Mouse (Mus musculus) midbrain, embryonic 13.5 days (tissue): ENCODE results near the gene Kmt2d. TPM values are rescaled to one million over a fixed set of nuclear protein-coding genes. Genes with fewer than 3 reads are reported as not detected.

Experiments used
- ATAC-seq: fragments of 200-750 bp; cut with Nextera tagmentation; 2 replicates; pipeline ENCODE4 v1.8.0; 2017; ENCODE audit warnings: mild to moderate bottlenecking, moderate TSS enrichment, moderate library complexity
- H3K27ac ChIP-seq: fragments of 300-500 bp; sonication (generic); 2 replicates; pipeline ENCODE4 v1.5.1; 2015; ENCODE audit warnings: inconsistent platforms, mild to moderate bottlenecking, moderate library complexity
- H3K27me3 ChIP-seq: fragments of 300-500 bp; sonication (generic); 2 replicates; pipeline ENCODE4 v1.6.1; 2015; ENCODE audit warnings: mild to moderate bottlenecking, inconsistent platforms
- H3K36me3 ChIP-seq: fragments of 300-500 bp; sonication (generic); 2 replicates; pipeline ENCODE4 v1.6.1; 2015; ENCODE audit warnings: mild to moderate bottlenecking, inconsistent platforms
- H3K4me1 ChIP-seq: fragments of 300-500 bp; sonication (generic); replicated peaks from 2 replicates; pipeline ENCODE4 v1.6.1; 2015; ENCODE audit warnings: inconsistent platforms
- H3K4me2 ChIP-seq: fragments of 300-500 bp; sonication (generic); replicated peaks from 2 replicates; pipeline ENCODE4 v1.6.1; 2015; ENCODE audit warnings: moderate library complexity, mild to moderate bottlenecking, inconsistent platforms
- H3K4me3 ChIP-seq: fragments of 300-500 bp; sonication (generic); replicated peaks from 2 replicates; pipeline ENCODE4 v1.5.1; 2015; ENCODE audit warnings: mild to moderate bottlenecking, inconsistent platforms
- H3K9ac ChIP-seq: fragments of 300-500 bp; sonication (generic); replicated peaks from 2 replicates; pipeline ENCODE4 v1.6.1; 2015; ENCODE audit warnings: mild to moderate bottlenecking, inconsistent platforms
- H3K9me3 ChIP-seq: fragments of 300-500 bp; sonication (generic); 2 replicates; pipeline ENCODE4 v1.6.1; 2016; ENCODE audit warnings: mild to moderate bottlenecking, inconsistent platforms
- WGBS: fragments of 180-500 bp; shearing (Covaris S2); methylation state at CpG from one replicate; pipeline ENCODE4 v1.1.7; 2015; 5-methylcytosine and 5-hydroxymethylcytosine counted together
- polyA plus RNA-seq: library from polyadenylated mRNA; unstranded; fragments of >200 nt; fragmentation: Nextera tagmentation; extraction: Ambion mirVana; gene quantifications from 2 replicates; pipeline ENCODE4 v1.2.1, GENCODE M21; 2015

The Kmt2d gene
- polyA plus RNA-seq, 1 experiment from 2014 or later, result 13.9 TPM

DNA sequence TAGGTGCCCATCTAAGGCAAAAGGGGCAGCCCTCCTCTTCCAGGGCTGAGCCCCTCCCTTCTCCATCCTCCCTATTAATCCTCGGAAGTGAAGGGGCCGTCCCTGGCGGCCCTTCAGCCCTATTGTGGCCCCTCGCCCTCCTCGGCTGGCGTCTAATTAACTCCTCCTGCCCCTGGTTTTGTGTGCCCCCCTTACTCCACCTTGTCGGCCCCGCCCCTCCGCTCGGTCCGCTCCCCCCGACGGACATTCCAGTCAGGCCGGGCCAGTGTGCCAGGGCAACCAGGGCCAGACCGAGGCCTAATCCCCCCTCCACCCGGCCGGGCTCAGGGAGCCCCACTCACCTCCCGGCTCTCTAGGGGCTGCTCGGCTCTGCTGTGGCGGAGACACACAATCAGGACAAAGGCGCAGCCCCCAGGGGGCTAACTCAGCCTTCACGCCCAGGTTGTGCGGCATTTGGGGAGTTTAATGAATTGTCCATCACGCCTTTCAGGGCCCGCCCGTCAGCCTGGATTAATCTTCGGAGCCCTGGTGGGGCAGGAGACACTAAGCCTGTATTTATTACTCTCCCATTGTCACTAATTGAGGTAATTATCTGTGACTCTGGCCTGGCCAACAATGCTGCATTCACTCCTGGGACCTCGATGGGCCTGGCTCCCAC lies 73.0 kb downstream of the Kmt2d start:
- Histone ChIP-seq H3K4me3 (no peak overlapping the region), H3K9me3 (no peaks in the 10 kb centered on the region), H3K4me2 (peak overlapping the region; percentile 11), H3K27ac (peak overlapping the region; percentile 52), H3K36me3 (no peaks in the 10 kb centered on the region), H3K4me1 (peaks cover 32% of the 10 kb centered on the region), H3K27me3 (peaks cover 97% of the 10 kb centered on the region), H3K9ac (no peak overlapping the region)
- WGBS, result under 1% methylated on average over 28 of the region's 28 CpGs
- ATAC-seq, result peak; percentile 96

DNA sequence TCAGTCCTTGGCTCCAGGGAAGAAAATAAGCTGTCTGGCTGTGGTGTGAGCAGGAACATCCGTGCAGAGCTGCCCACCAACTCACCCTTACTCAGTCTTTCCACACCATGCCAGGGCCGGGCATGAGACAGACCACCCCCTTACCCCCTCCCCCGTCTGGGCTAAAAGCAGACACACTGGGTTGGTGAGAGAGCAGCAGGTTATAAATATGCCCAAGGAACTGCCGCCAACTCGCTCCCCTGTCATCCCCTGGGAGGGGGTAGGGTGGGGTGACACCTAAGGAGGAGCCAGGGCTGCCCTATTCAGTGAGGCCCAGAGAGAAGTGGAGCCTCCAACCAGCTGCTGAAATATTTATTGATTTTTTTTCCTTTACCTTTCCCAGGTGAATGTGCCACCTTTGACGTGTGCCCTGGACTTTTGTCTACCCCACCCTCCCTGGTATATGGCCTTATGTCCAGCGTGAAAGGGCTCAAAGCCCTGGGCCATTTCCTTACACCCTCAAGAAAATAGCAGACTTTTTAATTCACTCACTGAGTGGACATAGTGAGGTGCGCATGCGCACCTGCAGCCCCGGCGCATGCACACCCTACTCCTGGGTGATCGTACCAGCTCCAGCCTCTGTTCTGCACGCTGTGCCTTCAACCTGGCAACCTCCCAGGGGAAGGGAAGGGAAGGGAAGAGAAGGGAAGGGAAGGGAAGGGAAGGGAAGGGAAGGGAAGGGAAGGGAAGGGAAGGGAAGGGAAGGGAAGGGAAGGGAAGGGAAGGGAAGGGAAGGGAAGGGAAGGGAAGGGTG lies 74.0 kb downstream of the Kmt2d start:
- no peak overlapping the region for H3K27ac ChIP-seq
- no peak overlapping the region for H3K9ac ChIP-seq
- no peaks in the 10 kb centered on the region for H3K9me3 ChIP-seq
- H3K27me3 ChIP-seq, result peaks cover 97% of the 10 kb centered on the region
- H3K4me2 ChIP-seq, result 0 out of 2 replicates have a peak overlapping the region, but pooled peaks have one; percentile 5
- ATAC-seq, result no peak
- no peak overlapping the region for H3K4me3 ChIP-seq
- H3K36me3 ChIP-seq, result no peaks in the 10 kb centered on the region
- 3% methylated on average over 13 of the region's 13 CpGs for WGBS
- H3K4me1 ChIP-seq, result peaks cover 41% of the 10 kb centered on the region

DNA sequence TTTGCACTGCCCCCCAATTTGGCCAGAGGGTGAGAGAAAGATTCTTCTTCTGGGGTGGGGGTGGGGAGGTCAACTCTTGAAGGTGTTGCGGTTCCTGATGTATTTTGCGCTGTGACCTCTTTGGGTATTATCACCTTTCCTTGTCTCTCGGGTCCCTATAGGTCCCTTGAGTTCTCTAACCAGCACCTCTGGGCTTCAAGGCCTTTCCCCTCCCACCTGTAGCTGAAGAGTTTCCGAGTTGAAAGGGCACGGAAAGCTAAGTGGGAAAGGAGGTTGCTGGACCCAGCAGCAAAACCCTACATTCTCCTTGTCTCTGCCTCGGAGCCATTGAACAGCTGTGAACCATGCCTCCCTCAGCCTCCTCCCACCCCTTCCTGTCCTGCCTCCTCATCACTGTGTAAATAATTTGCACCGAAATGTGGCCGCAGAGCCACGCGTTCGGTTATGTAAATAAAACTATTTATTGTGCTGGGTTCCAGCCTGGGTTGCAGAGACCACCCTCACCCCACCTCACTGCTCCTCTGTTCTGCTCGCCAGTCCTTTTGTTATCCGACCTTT lies 77.8 kb downstream of the Kmt2d start:
- no peak overlapping the region for H3K9ac ChIP-seq
- H3K36me3 ChIP-seq, result no peaks in the 10 kb centered on the region
- peak overlapping the region; percentile 35 for H3K4me3 ChIP-seq
- peaks cover 53% of the 10 kb centered on the region for H3K4me1 ChIP-seq
- H3K27me3 ChIP-seq, result peaks cover 97% of the 10 kb centered on the region
- no peak overlapping the region for H3K27ac ChIP-seq
- peak overlapping the region; percentile 53 for H3K4me2 ChIP-seq
- WGBS, result 5% methylated on average over 13 of the region's 13 CpGs
- no peaks in the 10 kb centered on the region for H3K9me3 ChIP-seq
- no peak for ATAC-seq

DNA sequence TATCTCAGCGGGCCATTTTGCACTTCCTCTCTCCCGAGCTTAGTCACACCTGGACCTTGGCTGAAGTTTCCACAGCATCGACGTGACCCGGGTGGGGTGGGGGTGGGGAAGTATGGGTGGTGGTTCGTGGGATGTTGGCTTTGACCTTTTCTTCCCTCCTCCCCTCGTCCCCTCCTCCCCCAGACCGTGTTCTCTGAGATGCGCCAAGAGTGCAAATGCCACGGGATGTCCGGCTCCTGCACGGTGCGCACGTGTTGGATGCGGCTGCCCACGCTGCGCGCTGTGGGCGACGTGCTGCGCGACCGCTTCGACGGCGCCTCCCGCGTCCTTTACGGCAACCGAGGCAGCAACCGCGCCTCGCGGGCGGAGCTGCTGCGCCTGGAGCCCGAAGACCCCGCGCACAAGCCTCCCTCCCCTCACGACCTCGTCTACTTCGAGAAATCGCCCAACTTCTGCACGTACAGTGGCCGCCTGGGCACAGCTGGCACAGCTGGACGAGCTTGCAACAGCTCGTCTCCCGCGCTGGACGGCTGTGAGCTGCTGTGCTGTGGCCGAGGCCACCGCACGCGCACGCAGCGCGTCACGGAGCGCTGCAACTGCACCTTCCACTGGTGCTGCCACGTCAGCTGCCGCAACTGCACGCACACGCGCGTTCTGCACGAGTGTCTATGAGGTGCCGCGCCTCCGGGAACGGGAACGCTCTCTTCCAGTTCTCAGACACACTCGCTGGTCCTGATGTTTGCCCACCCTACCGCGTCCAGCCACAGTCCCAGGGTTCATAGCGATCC lies 78.6 kb downstream of the Kmt2d start:
- Histone ChIP-seq H3K36me3 (no peaks in the 10 kb centered on the region), H3K9ac (peak overlapping the region; percentile 48; the same call in 1 of the 2 replicates), H3K9me3 (no peaks in the 10 kb centered on the region), H3K27me3 (peaks cover 97% of the 10 kb centered on the region), H3K4me3 (peak overlapping the region; percentile 35), H3K4me1 (peaks cover 46% of the 10 kb centered on the region), H3K4me2 (peak overlapping the region; percentile 53), H3K27ac (no peak overlapping the region)
- WGBS, result 2% methylated on average over 75 of the region's 75 CpGs
- no peak for ATAC-seq

DNA sequence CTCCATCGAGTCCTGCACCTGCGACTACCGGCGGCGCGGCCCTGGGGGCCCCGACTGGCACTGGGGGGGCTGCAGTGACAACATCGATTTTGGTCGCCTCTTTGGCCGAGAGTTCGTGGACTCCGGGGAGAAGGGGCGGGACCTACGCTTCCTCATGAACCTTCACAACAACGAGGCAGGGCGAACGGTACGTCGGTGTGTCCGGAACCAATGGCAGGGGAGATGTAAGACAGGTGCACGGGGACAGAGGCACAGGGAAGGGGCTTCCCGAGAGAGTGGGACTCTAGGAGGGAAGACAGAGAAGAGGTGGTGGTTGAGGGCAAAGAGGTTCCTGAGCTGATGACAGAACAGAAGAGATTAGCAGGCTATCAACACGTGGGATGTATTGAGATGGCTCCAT lies 79.2 kb downstream of the Kmt2d start:
- no peaks in the 10 kb centered on the region for H3K36me3 ChIP-seq
- no peak overlapping the region for H3K27ac ChIP-seq
- ATAC-seq, result no peak
- H3K9ac ChIP-seq, result no peak overlapping the region
- no peaks in the 10 kb centered on the region for H3K9me3 ChIP-seq
- H3K27me3 ChIP-seq, result peaks cover 100% of the 10 kb centered on the region
- H3K4me3 ChIP-seq, result peak overlapping the region; percentile 35
- 1% methylated on average over 23 of the region's 23 CpGs for WGBS
- H3K4me1 ChIP-seq, result peaks cover 41% of the 10 kb centered on the region
- peak overlapping the region; percentile 53 for H3K4me2 ChIP-seq

DNA sequence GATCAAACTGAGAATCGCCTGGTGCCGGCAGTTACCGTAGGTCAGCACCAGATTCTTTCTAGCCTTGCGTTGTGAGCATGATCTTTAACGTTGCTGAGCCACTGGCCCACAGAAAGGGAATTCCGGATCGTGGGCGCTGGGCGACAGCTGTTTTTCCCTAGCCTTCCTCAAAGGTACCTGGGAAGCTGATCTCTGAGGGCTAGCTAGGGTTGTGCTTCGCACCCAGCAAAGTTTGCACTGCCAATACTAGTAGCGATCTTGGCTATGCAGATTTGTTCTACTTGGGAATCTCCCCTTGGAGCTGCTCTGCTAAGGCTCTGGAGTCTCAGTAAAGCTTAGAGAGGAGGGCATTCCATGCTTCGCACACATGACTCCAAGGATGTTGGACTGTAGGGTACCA lies 79.8 kb downstream of the Kmt2d start:
- Histone ChIP-seq H3K27ac (no peak overlapping the region), H3K9me3 (no peaks in the 10 kb centered on the region), H3K36me3 (no peaks in the 10 kb centered on the region), H3K4me1 (peaks cover 35% of the 10 kb centered on the region), H3K27me3 (peaks cover 100% of the 10 kb centered on the region), H3K4me2 (peak overlapping the region; percentile 53; the same call in 1 of the 2 replicates), H3K9ac (no peak overlapping the region), H3K4me3 (peak overlapping the region; percentile 35)
- 0% methylated on average over 12 of the region's 12 CpGs for WGBS
- no peak for ATAC-seq

DNA sequence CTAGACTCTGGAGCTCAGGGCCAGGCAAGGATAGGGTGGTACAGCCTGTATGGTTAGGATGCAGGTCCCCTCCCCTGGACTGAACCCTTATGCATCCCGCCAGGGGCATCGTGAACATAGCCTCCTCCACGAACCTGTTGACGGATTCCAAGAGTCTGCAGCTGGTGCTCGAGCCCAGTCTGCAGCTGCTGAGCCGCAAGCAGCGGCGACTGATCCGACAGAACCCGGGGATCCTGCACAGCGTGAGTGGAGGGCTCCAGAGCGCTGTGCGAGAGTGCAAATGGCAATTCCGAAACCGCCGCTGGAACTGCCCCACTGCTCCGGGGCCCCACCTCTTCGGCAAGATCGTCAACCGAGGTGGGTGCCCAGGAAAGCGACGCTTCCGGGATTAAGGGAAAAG lies 80.2 kb downstream of the Kmt2d start:
- Histone ChIP-seq H3K27me3 (peaks cover 100% of the 10 kb centered on the region), H3K9me3 (no peaks in the 10 kb centered on the region), H3K9ac (no peak overlapping the region), H3K4me1 (peaks cover 34% of the 10 kb centered on the region), H3K36me3 (no peaks in the 10 kb centered on the region), H3K4me3 (peak overlapping the region; percentile 35), H3K27ac (no peak overlapping the region), H3K4me2 (peak overlapping the region; percentile 26)
- under 1% methylated on average over 23 of the region's 23 CpGs for WGBS
- no peak for ATAC-seq

DNA sequence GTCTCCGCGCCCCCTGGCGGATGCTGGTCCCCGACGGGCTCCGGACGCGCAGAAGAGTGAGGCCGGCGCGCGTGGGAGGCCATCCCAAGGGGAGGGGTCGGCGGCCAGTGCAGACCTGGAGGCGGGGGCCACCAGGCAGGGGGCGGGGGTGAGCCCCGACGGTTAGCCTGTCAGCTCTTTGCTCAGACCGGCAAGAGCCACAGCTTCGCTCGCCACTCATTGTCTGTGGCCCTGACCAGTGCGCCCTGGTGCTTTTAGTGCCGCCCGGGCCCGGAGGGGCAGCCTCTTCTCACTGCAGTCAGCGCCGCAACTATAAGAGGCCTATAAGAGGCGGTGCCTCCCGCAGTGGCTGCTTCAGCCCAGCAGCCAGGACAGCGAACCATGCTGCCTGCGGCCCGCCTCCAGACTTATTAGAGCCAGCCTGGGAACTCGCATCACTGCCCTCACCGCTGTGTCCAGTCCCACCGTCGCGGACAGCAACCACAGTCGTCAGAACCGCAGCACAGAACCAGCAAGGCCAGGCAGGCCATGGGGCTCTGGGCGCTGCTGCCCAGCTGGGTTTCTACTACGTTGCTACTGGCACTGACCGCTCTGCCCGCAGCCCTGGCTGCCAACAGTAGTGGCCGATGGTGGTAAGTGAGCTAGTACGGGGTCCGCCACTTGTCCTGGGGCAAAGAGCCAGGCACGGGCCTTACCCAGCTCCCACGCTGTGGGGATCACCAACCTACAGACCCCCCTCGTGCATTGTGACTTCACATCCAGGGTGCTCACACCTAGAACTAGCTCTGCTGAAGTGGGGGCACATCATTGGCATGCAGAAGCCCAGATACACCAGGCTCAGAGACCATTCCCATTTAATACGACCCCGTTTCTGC lies 81.1 kb downstream of the Kmt2d start, which contains the start of gene Wnt1:
Gene Wnt1, plus strand, starts transcription at position 197 of the 875 bp plus-strand sequence.
- no peaks in the 10 kb centered on the region for H3K36me3 ChIP-seq
- peak within 1 kb of the TSS; percentile 26 for H3K4me2 ChIP-seq
- H3K27ac ChIP-seq, result no peak within 1 kb of the TSS
- no peak within 1 kb of the TSS for H3K9ac ChIP-seq
- peak within 1 kb of the TSS; percentile 35 for H3K4me3 ChIP-seq
- no peaks in the 10 kb centered on the region for H3K9me3 ChIP-seq
- H3K27me3 ChIP-seq, result peaks cover 100% of the 10 kb centered on the region
- H3K4me1 ChIP-seq, result peaks cover 34% of the 10 kb centered on the region
- under 1% methylated on average over 51 of the region's 51 CpGs for WGBS
- ATAC-seq, result peak; percentile 25; the same call in 1 of the 2 replicates

DNA sequence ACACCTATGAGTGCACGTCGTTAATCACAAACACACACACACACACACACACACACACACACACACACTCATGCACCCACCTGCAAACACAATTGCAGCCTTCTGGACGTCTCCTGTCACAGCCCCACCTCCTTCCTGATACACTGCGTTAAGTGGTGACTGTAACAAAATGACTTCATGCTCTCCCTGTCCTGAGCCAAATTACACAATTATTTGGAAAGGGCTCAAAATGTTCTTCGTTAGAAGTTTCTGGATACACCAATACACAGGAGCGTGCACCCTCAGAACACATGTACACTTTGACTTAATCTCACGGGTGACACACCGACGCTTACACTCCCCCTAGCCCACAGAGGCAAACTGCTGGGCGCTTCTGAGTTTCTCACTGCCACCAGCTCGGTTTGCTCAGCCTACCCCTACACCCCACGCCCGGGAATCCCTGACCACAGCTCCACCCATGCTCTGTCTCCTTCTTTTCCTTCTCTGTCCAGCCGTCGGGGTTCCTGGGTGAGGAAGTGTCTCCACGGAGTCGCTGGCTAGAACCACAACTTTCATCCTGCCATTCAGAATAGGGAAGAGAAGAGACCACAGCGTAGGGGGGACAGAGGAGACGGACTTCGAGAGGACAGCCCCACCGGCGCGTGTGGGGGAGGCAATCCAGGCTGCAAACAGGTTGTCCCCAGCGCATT lies 81.9 kb downstream of the Kmt2d start:
- no peaks in the 10 kb centered on the region for H3K36me3 ChIP-seq
- peaks cover 100% of the 10 kb centered on the region for H3K27me3 ChIP-seq
- H3K9ac ChIP-seq, result no peak overlapping the region
- H3K27ac ChIP-seq, result no peak overlapping the region
- ATAC-seq, result no peak
- 10% methylated on average over 24 of the region's 24 CpGs for WGBS
- peaks cover 34% of the 10 kb centered on the region for H3K4me1 ChIP-seq
- H3K4me3 ChIP-seq, result peak overlapping the region; percentile 16
- no peaks in the 10 kb centered on the region for H3K9me3 ChIP-seq
- no peak overlapping the region; the same call in 1 of the 2 replicates for H3K4me2 ChIP-seq

DNA sequence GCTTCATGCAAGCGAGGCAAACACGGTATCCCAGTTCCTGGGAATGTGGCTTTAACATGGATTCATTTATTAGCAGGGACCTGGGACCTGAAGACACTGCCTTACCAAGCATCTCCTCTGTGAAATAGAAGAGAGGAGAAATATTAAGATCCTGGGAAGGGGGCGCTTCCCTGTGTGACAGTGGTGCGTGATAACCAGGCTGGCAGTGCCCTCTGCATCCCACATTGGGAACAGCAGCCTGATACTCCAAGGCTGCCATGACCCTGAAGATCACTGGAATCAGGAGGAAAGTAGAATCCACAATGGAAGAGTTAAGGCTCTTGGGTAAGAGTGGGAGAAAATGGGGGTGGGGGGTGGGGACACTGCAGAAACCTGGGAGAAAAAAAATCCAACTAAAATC lies 83.1 kb downstream of the Kmt2d start:
- no peak for ATAC-seq
- Histone ChIP-seq H3K36me3 (no peaks in the 10 kb centered on the region), H3K27me3 (peaks cover 95% of the 10 kb centered on the region), H3K4me2 (no peak overlapping the region), H3K4me3 (no peak overlapping the region), H3K4me1 (peaks cover 30% of the 10 kb centered on the region), H3K27ac (no peak overlapping the region), H3K9me3 (no peaks in the 10 kb centered on the region), H3K9ac (no peak overlapping the region)
- WGBS, result 43% methylated on average over 4 of the region's 4 CpGs
